Mouse (Mus musculus): ENCODE data around the gene Fbxo41. TPM values are rescaled to one million over a fixed set of nuclear protein-coding genes. Genes with fewer than 3 reads are reported as not detected.

Gene Fbxo41
- polyA plus RNA-seq, 1 experiment, result 0.43 TPM

GRCm38 (mm10) chr6:85431274-85431841, 71.4 kb downstream of the Fbxo41 start:
- no peak overlapping the region for H3K27ac ChIP-seq (ENCODE audit: insufficient read depth, low read length)
- H3K4me1 ChIP-seq (ENCODE audit: control insufficient read depth, insufficient read depth, low read length), result peaks cover 3% of the 10 kb centered on the region
- no peaks in the 10 kb centered on the region for H3K27me3 ChIP-seq (ENCODE audit: control insufficient read depth, insufficient read depth, low read length, poor library complexity, severe bottlenecking)
- no peaks in the 10 kb centered on the region for H3K9me3 ChIP-seq (replicated peaks; ENCODE audit: control insufficient read depth, insufficient read depth, low read length, poor library complexity, severe bottlenecking)
- no peak for TF ChIP-seq EP300 (IDR thresholded peaks at IDR 0.05; ENCODE audit: insufficient read depth, low read depth, low read length)
- 0 out of 2 replicates have a peak overlapping the region, but pooled peaks have one; percentile 74 for H3K9ac ChIP-seq (ENCODE audit: low read depth, poor library complexity, severe bottlenecking)
- H3K4me3 ChIP-seq (ENCODE audit: low read depth, low read length), result peak overlapping the region; percentile 98
- no peaks in the 10 kb centered on the region for H3K36me3 ChIP-seq (ENCODE audit: control insufficient read depth, insufficient read depth, low read length, poor library complexity, severe bottlenecking)

DNA sequence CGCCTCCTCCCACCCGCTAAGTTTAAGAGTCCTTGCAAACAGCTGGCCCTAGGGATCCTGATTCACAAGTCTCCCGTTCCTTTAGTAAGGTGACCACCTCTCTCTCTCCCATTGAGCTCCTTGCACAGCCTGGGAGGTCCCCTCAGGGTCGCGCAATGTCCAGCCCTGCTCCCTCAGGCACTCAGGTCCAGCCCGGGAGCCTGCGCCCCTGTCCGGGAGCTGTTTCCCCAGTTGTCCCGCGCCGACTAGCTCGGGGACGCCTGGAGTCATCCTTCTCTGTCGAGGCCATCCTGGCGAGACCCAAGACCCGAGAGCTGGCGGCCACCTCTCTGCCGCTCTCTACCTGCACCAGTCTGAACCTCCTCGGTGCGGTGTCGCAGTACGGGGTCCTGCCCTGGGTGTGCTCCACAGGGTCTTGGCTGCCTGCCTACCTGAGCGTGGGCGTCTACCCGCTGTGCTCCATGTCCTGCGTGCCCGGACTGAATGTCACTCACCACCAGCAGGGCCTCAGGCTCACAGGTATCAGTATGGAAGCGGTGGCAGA, 78.9 kb downstream of the Fbxo41 start, which contains the start of gene Noto:
Noto (plus strand) TSS at position 51 of the 544 bp plus-strand sequence.
- Histone ChIP-seq H3K9ac (ENCODE audit: low read depth, poor library complexity, severe bottlenecking) (0 out of 2 replicates have a peak within 1 kb of the TSS, but pooled peaks have one; percentile 17), H3K4me1 (ENCODE audit: control insufficient read depth, insufficient read depth, low read length) (no peaks in the 10 kb centered on the region), H3K27me3 (ENCODE audit: control insufficient read depth, insufficient read depth, low read length, poor library complexity, severe bottlenecking) (no peaks in the 10 kb centered on the region), H3K36me3 (ENCODE audit: control insufficient read depth, insufficient read depth, low read length, poor library complexity, severe bottlenecking) (no peaks in the 10 kb centered on the region), H3K27ac (ENCODE audit: insufficient read depth, low read length) (no peak within 1 kb of the TSS), H3K9me3 (replicated peaks; ENCODE audit: control insufficient read depth, insufficient read depth, low read length, poor library complexity, severe bottlenecking) (no peaks in the 10 kb centered on the region), H3K4me3 (ENCODE audit: low read depth, low read length) (peak within 1 kb of the TSS; percentile 16)
- TF ChIP-seq EP300 (IDR thresholded peaks at IDR 0.05; ENCODE audit: insufficient read depth, low read depth, low read length) (no peak), CTCF (IDR thresholded peaks at IDR 0.05; ENCODE audit: low read depth, low read length) (no peak), POLR2A (IDR thresholded peaks at IDR 0.05; ENCODE audit: insufficient read depth, low read length) (no peak)

Other genes with a start within 250 kb of the Fbxo41 start
- 6.0 and 7.9 TPM in 2 replicates for gene Sfxn5, start 169.6 kb downstream of the Fbxo41 start, polyA plus RNA-seq (2011; ENCODE audit: insufficient read depth, insufficient read length, low read depth, missing spikeins)
- gene Rab11fip5, start 128.4 kb downstream of the Fbxo41 start, polyA plus RNA-seq (2011; ENCODE audit: insufficient read depth, insufficient read length, low read depth, missing spikeins), result 15.8 and 18.3 TPM in 2 replicates
- gene Noto, start 79.1 kb downstream of the Fbxo41 start, polyA plus RNA-seq (2011; ENCODE audit: insufficient read depth, insufficient read length, low read depth, missing spikeins), result not detected in 2 replicates
- 42.3 and 44.4 TPM in 2 replicates for gene Smyd5, start 71.0 kb downstream of the Fbxo41 start, polyA plus RNA-seq (2011; ENCODE audit: insufficient read depth, insufficient read length, low read depth, missing spikeins)
- gene Cct7, start 51.5 kb downstream of the Fbxo41 start, polyA plus RNA-seq (2011; ENCODE audit: insufficient read depth, insufficient read length, low read depth, missing spikeins), result 463 and 467 TPM in 2 replicates
- gene Pradc1, start 51.0 kb downstream of the Fbxo41 start, polyA plus RNA-seq (2011; ENCODE audit: insufficient read depth, insufficient read length, low read depth, missing spikeins), result 4.7 and 9.6 TPM in 2 replicates
- not detected in 2 replicates for gene Egr4, start 10.6 kb upstream of the Fbxo41 start, polyA plus RNA-seq (2011; ENCODE audit: insufficient read depth, insufficient read length, low read depth, missing spikeins)
- 19.2 and 21.0 TPM in 2 replicates for gene Alms1, start 84.5 kb upstream of the Fbxo41 start, polyA plus RNA-seq (2011; ENCODE audit: insufficient read depth, insufficient read length, low read depth, missing spikeins)
- gene Nat8f7, start 210.2 kb upstream of the Fbxo41 start, polyA plus RNA-seq (2011; ENCODE audit: insufficient read depth, insufficient read length, low read depth, missing spikeins), result not detected in 2 replicates

Measured in ES-Bruce4 (cell line).